ENCODE assay signal across 16 mouse cellular contexts in the genomic region with DNA sequence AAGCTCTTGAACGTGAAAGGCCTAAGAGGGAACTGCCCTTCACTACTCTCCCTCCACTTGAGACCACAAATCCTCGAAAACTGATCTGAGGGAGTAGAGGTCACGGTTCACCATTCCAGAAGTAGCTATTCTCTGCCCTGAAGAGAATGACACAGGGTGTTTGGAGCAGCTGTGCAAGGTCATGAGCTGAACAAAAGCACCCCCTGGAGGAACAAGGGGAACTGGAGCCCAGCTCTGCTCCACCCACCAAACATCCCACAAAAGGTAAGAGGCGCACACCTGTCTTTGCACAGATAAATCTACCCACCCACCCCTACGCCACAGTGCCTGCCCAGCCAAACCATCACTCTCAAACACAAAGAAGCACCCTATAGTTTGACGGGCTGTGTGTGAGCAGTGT.
A peak's percentile ranks its signal among the peaks of the same experiment; 100 is the strongest.
DNase-seq lines count a peak whose midpoint lies in the region; ATAC-seq and TF ChIP-seq lines count a peak whose summit lies in the region.
"Had no signal": no experiment of that assay in that cellular context is flagged by ENCODE, and none has a peak within 500 bp of the region (broad histone marks: within the 10 kb centered on the region; RNA-seq: fewer than 3 reads in every experiment).

No protein-coding gene starts in this region.

- 63% methylated on average over 6 of the region's 6 CpGs for WGBS in embryonic facial prominence, embryonic 14.5 days
- WGBS in embryonic facial prominence, embryonic 10.5 days, result 62% methylated on average over 6 of the region's 6 CpGs
- 67% methylated on average over 6 of the region's 6 CpGs for WGBS in limb, embryonic 14.5 days
- 79% methylated on average over 6 of the region's 6 CpGs for WGBS in limb, embryonic 10.5 days

- H3K4me2 ChIP-seq in embryonic facial prominence, embryonic 14.5 days (ENCODE audit: low read depth, low read length), result no peak overlapping the region
- no peak overlapping the region for H3K4me2 ChIP-seq in limb, embryonic 14.5 days (replicated peaks; ENCODE audit: low read depth, low read length, severe bottlenecking)
- H3K4me2 ChIP-seq: lung, embryonic 15.5 days had no signal

- H3K27ac ChIP-seq in embryonic facial prominence, embryonic 14.5 days (replicated peaks; ENCODE audit: low read depth, low read length), result no peak overlapping the region
- no peak overlapping the region for H3K27ac ChIP-seq in embryonic facial prominence, embryonic 10.5 days (replicated peaks)
- no peak overlapping the region for H3K27ac ChIP-seq in limb, embryonic 14.5 days (replicated peaks; ENCODE audit: low read depth, low read length)
- no peak overlapping the region for H3K27ac ChIP-seq in limb, embryonic 10.5 days
- H3K27ac ChIP-seq: lung, embryonic 15.5 days had no signal

- no peaks in the 10 kb centered on the region for H3K4me1 ChIP-seq in embryonic facial prominence, embryonic 14.5 days (ENCODE audit: control insufficient read depth, insufficient read depth, low read length)
- 0 out of 2 replicates have a peak, but pooled peaks cover 5% of the 10 kb centered on the region for H3K4me1 ChIP-seq in embryonic facial prominence, embryonic 10.5 days
- H3K4me1 ChIP-seq in limb, embryonic 14.5 days (ENCODE audit: control insufficient read depth, insufficient read depth, low read length), result no peaks in the 10 kb centered on the region
- H3K4me1 ChIP-seq in limb, embryonic 10.5 days, result no peaks in the 10 kb centered on the region
- H3K4me1 ChIP-seq: lung, embryonic 15.5 days had no signal

- H3K9me3 ChIP-seq in embryonic facial prominence, embryonic 14.5 days (ENCODE audit: control insufficient read depth, low read length), result no peaks in the 10 kb centered on the region
- H3K9me3 ChIP-seq in embryonic facial prominence, embryonic 10.5 days, result no peaks in the 10 kb centered on the region
- no peaks in the 10 kb centered on the region for H3K9me3 ChIP-seq in limb, embryonic 14.5 days (ENCODE audit: control insufficient read depth, low read length)
- no peaks in the 10 kb centered on the region for H3K9me3 ChIP-seq in limb, embryonic 10.5 days (replicated peaks)
- H3K9me3 ChIP-seq: lung, embryonic 15.5 days had no signal

- no peaks in the 10 kb centered on the region for H3K36me3 ChIP-seq in embryonic facial prominence, embryonic 14.5 days (ENCODE audit: control insufficient read depth, insufficient read depth, low read length)
- H3K36me3 ChIP-seq in embryonic facial prominence, embryonic 10.5 days (replicated peaks), result no peaks in the 10 kb centered on the region
- H3K36me3 ChIP-seq in limb, embryonic 14.5 days (ENCODE audit: control insufficient read depth, insufficient read depth, low read length), result no peaks in the 10 kb centered on the region
- H3K36me3 ChIP-seq in limb, embryonic 10.5 days, result no peaks in the 10 kb centered on the region
- H3K36me3 ChIP-seq: lung, embryonic 15.5 days had no signal

- no peak for TF ChIP-seq POLR2A in limb, embryonic 14.5 days (IDR thresholded peaks at IDR 0.05; ENCODE audit: borderline replicate concordance, extremely low read depth, insufficient read depth, insufficient read length)

- no peaks in the 10 kb centered on the region for H3K27me3 ChIP-seq in embryonic facial prominence, embryonic 14.5 days (replicated peaks; ENCODE audit: control insufficient read depth, insufficient read depth, low read length)
- H3K27me3 ChIP-seq in embryonic facial prominence, embryonic 10.5 days (replicated peaks; ENCODE audit: low read depth, poor library complexity, severe bottlenecking), result no peaks in the 10 kb centered on the region
- H3K27me3 ChIP-seq in limb, embryonic 14.5 days (ENCODE audit: control insufficient read depth, insufficient read depth, low read length), result no peaks in the 10 kb centered on the region
- no peaks in the 10 kb centered on the region for H3K27me3 ChIP-seq in limb, embryonic 10.5 days (ENCODE audit: low read depth, poor library complexity, severe bottlenecking)
- H3K27me3 ChIP-seq: lung, embryonic 15.5 days had no signal

- DNase-seq in embryonic facial prominence, embryonic 14.5 days (ENCODE audit: low spot score), result peak; percentile 6
- DNase-seq in embryonic facial prominence, embryonic 10.5 days (ENCODE audit: low spot score), result no peak
- no peak for DNase-seq in limb, embryonic 14.5 days (ENCODE audit: low spot score)
- DNase-seq in limb, embryonic 10.5 days (ENCODE audit: low spot score), result no peak
- peak; percentile 21 for DNase-seq in ZHBTc4 (ENCODE audit: low read depth, low spot score)
- peak; percentile 27 to 36 for DNase-seq in cerebellum, postnatal 10 days
- DNase-seq in thymus, postnatal 25 days, result no peak
- DNase-seq: gastrocnemius, postnatal 10 days; heart, postnatal 14 days; liver; right cerebral cortex, postnatal 25 days had no signal

- no peak overlapping the region for H3K9ac ChIP-seq in embryonic facial prominence, embryonic 14.5 days (ENCODE audit: low read depth, low read length)
- H3K9ac ChIP-seq in limb, embryonic 14.5 days (ENCODE audit: low read depth, low read length, severe bottlenecking), result no peak overlapping the region
- H3K9ac ChIP-seq: lung, embryonic 15.5 days had no signal

- no peak overlapping the region for H3K4me3 ChIP-seq in embryonic facial prominence, embryonic 14.5 days (ENCODE audit: low read depth, low read length)
- no peak overlapping the region for H3K4me3 ChIP-seq in embryonic facial prominence, embryonic 10.5 days
- H3K4me3 ChIP-seq in limb, embryonic 14.5 days (replicated peaks; ENCODE audit: low read length), result no peak overlapping the region
- no peak overlapping the region for H3K4me3 ChIP-seq in limb, embryonic 10.5 days
- H3K4me3 ChIP-seq: erythroblast, embryonic 14.5 days; lung, embryonic 15.5 days; myocyte had no signal

- ATAC-seq in embryonic facial prominence, embryonic 14.5 days (ENCODE audit: low read depth), result no peak; the same call in 1 of the 2 replicates
- ATAC-seq in limb, embryonic 14.5 days (ENCODE audit: low FRiP score, low read depth), result peak; percentile 50
- ATAC-seq: CD4-positive, CD25-positive, alpha-beta regulatory T cell, adult 4 months; forebrain, embryonic 16.5 days had no signal

Comparison
In these comparisons a context has a peak if more than half of its experiments do, and no peak if none do; other contexts are left out.
1. DNase-seq: peak in embryonic facial prominence, embryonic 14.5 days (single experiment), ZHBTc4 (single experiment) and cerebellum, postnatal 10 days (2 of 2); none in embryonic facial prominence, embryonic 10.5 days (single experiment), limb, embryonic 14.5 days (single experiment), limb, embryonic 10.5 days (single experiment) and thymus, postnatal 25 days (single experiment).